Mouse (Mus musculus): ENCODE results near the gene Tstd3. TPM values are rescaled to one million over a fixed set of nuclear protein-coding genes. Genes with fewer than 3 reads are reported as not detected.

The Tstd3 gene
- polyA plus RNA-seq, 1 experiment, result 6.4 TPM

GRCm38 (mm10) chr4:21801013-21801412 is 34.0 kb upstream of the Tstd3 start:
- no peak for TF ChIP-seq CEBPB (IDR thresholded peaks at IDR 0.05; ENCODE audit: low read depth)
- no peak for TF ChIP-seq USF1 (IDR thresholded peaks at IDR 0.05; ENCODE audit: low read depth)
- TF ChIP-seq CTCF (IDR thresholded peaks at IDR 0.05; ENCODE audit: control insufficient read depth, insufficient read depth, insufficient read length), result no peak
- no peak for TF ChIP-seq MAX (IDR thresholded peaks at IDR 0.05)
- no peak for TF ChIP-seq MYOD1 (IDR thresholded peaks at IDR 0.05; ENCODE audit: control insufficient read depth, insufficient read length, low read depth)
- TF ChIP-seq MYOG (IDR thresholded peaks at IDR 0.05; ENCODE audit: control insufficient read depth, extremely low read depth, insufficient read length), result no peak
- no peak for TF ChIP-seq FOSL1 (IDR thresholded peaks at IDR 0.05; ENCODE audit: insufficient read depth, low read length, poor library complexity, severe bottlenecking)
- Histone ChIP-seq H3ac (ENCODE audit: control insufficient read depth, insufficient read length, low read depth) (no peak overlapping the region), H3K79me3 (ENCODE audit: low read depth) (no peaks in the 10 kb centered on the region), H3K79me2 (ENCODE audit: control insufficient read depth, insufficient read depth) (no peaks in the 10 kb centered on the region), H3K27me3 (ENCODE audit: control insufficient read depth, insufficient read depth, insufficient read length) (no peaks in the 10 kb centered on the region), H3K36me3 (ENCODE audit: control insufficient read depth, insufficient read depth) (peaks cover 67% of the 10 kb centered on the region), H3K4me3 (ENCODE audit: insufficient read depth, poor library complexity, severe bottlenecking) (no peak overlapping the region)

- Histone ChIP-seq H3K79me3 (ENCODE audit: low read depth) (no peaks in the 10 kb centered on the region), H3K79me2 (ENCODE audit: control insufficient read depth, insufficient read depth) (no peaks in the 10 kb centered on the region), H3K27me3 (ENCODE audit: control insufficient read depth, insufficient read depth, insufficient read length) (no peaks in the 10 kb centered on the region), H3K36me3 (ENCODE audit: control insufficient read depth, insufficient read depth) (peaks cover 22% of the 10 kb centered on the region), H3K4me3 (ENCODE audit: insufficient read depth, poor library complexity, severe bottlenecking) (no peak overlapping the region), H3ac (ENCODE audit: control insufficient read depth, insufficient read length, low read depth) (no peak overlapping the region)
- no peak for TF ChIP-seq MYOG (IDR thresholded peaks at IDR 0.05; ENCODE audit: control insufficient read depth, extremely low read depth, insufficient read length)
- TF ChIP-seq CEBPB (IDR thresholded peaks at IDR 0.05; ENCODE audit: low read depth), result no peak
- no peak for TF ChIP-seq CTCF (IDR thresholded peaks at IDR 0.05; ENCODE audit: control insufficient read depth, insufficient read depth, insufficient read length)
- no peak for TF ChIP-seq MAX (IDR thresholded peaks at IDR 0.05)
- no peak for TF ChIP-seq FOSL1 (IDR thresholded peaks at IDR 0.05; ENCODE audit: insufficient read depth, low read length, poor library complexity, severe bottlenecking)
- no peak for TF ChIP-seq MYOD1 (IDR thresholded peaks at IDR 0.05; ENCODE audit: control insufficient read depth, insufficient read length, low read depth)
- TF ChIP-seq USF1 (IDR thresholded peaks at IDR 0.05; ENCODE audit: low read depth), result no peak
Measured at GRCm38 (mm10) chr4:21793631-21794030, 26.6 kb upstream of the Tstd3 start.

GRCm38 (mm10) chr4:21789836-21790235 is 22.8 kb upstream of the Tstd3 start:
- H3ac ChIP-seq (ENCODE audit: control insufficient read depth, insufficient read length, low read depth), result no peak overlapping the region
- TF ChIP-seq FOSL1 (IDR thresholded peaks at IDR 0.05; ENCODE audit: insufficient read depth, low read length, poor library complexity, severe bottlenecking) (no peak), CEBPB (IDR thresholded peaks at IDR 0.05; ENCODE audit: low read depth) (no peak), MYOG (IDR thresholded peaks at IDR 0.05; ENCODE audit: control insufficient read depth, extremely low read depth, insufficient read length) (no peak), USF1 (IDR thresholded peaks at IDR 0.05; ENCODE audit: low read depth) (no peak), MAX (IDR thresholded peaks at IDR 0.05) (no peak), CTCF (IDR thresholded peaks at IDR 0.05; ENCODE audit: control insufficient read depth, insufficient read depth, insufficient read length) (no peak), MYOD1 (IDR thresholded peaks at IDR 0.05; ENCODE audit: control insufficient read depth, insufficient read length, low read depth) (no peak)
- H3K79me3 ChIP-seq (ENCODE audit: low read depth), result no peaks in the 10 kb centered on the region
- no peaks in the 10 kb centered on the region for H3K27me3 ChIP-seq (ENCODE audit: control insufficient read depth, insufficient read depth, insufficient read length)
- no peak overlapping the region for H3K4me3 ChIP-seq (ENCODE audit: insufficient read depth, poor library complexity, severe bottlenecking)
- peaks cover 31% of the 10 kb centered on the region for H3K36me3 ChIP-seq (ENCODE audit: control insufficient read depth, insufficient read depth)
- no peaks in the 10 kb centered on the region for H3K79me2 ChIP-seq (ENCODE audit: control insufficient read depth, insufficient read depth)

- H3K27me3 ChIP-seq (ENCODE audit: control insufficient read depth, insufficient read depth, insufficient read length), result no peaks in the 10 kb centered on the region
- no peaks in the 10 kb centered on the region for H3K79me3 ChIP-seq (ENCODE audit: low read depth)
- H3ac ChIP-seq (ENCODE audit: control insufficient read depth, insufficient read length, low read depth), result no peak overlapping the region
- H3K4me3 ChIP-seq (ENCODE audit: insufficient read depth, poor library complexity, severe bottlenecking), result no peak overlapping the region
- H3K79me2 ChIP-seq (ENCODE audit: control insufficient read depth, insufficient read depth), result no peaks in the 10 kb centered on the region
- H3K36me3 ChIP-seq (ENCODE audit: control insufficient read depth, insufficient read depth), result peaks cover 39% of the 10 kb centered on the region
- TF ChIP-seq CEBPB (IDR thresholded peaks at IDR 0.05; ENCODE audit: low read depth) (no peak), MYOG (IDR thresholded peaks at IDR 0.05; ENCODE audit: control insufficient read depth, extremely low read depth, insufficient read length) (no peak), USF1 (IDR thresholded peaks at IDR 0.05; ENCODE audit: low read depth) (no peak), FOSL1 (IDR thresholded peaks at IDR 0.05; ENCODE audit: insufficient read depth, low read length, poor library complexity, severe bottlenecking) (no peak), MAX (IDR thresholded peaks at IDR 0.05) (no peak), CTCF (IDR thresholded peaks at IDR 0.05; ENCODE audit: control insufficient read depth, insufficient read depth, insufficient read length) (no peak), MYOD1 (IDR thresholded peaks at IDR 0.05; ENCODE audit: control insufficient read depth, insufficient read length, low read depth) (no peak)
Measured at GRCm38 (mm10) chr4:21788903-21789302, 21.9 kb upstream of the Tstd3 start.

- Histone ChIP-seq H3K36me3 (ENCODE audit: control insufficient read depth, insufficient read depth) (peaks cover 59% of the 10 kb centered on the region), H3ac (ENCODE audit: control insufficient read depth, insufficient read length, low read depth) (no peak overlapping the region), H3K27me3 (ENCODE audit: control insufficient read depth, insufficient read depth, insufficient read length) (no peaks in the 10 kb centered on the region), H3K4me3 (ENCODE audit: insufficient read depth, poor library complexity, severe bottlenecking) (no peak overlapping the region), H3K79me2 (ENCODE audit: control insufficient read depth, insufficient read depth) (no peaks in the 10 kb centered on the region), H3K79me3 (ENCODE audit: low read depth) (no peaks in the 10 kb centered on the region)
- TF ChIP-seq MYOD1 (IDR thresholded peaks at IDR 0.05; ENCODE audit: control insufficient read depth, insufficient read length, low read depth) (no peak), MYOG (IDR thresholded peaks at IDR 0.05; ENCODE audit: control insufficient read depth, extremely low read depth, insufficient read length) (no peak), USF1 (IDR thresholded peaks at IDR 0.05; ENCODE audit: low read depth) (no peak), MAX (IDR thresholded peaks at IDR 0.05) (no peak), FOSL1 (IDR thresholded peaks at IDR 0.05; ENCODE audit: insufficient read depth, low read length, poor library complexity, severe bottlenecking) (no peak), CEBPB (IDR thresholded peaks at IDR 0.05; ENCODE audit: low read depth) (no peak)
Measured at GRCm38 (mm10) chr4:21786268-21786667, 19.3 kb upstream of the Tstd3 start.
